ENCODE assay signal across 26 mouse cellular contexts in the genomic region with DNA sequence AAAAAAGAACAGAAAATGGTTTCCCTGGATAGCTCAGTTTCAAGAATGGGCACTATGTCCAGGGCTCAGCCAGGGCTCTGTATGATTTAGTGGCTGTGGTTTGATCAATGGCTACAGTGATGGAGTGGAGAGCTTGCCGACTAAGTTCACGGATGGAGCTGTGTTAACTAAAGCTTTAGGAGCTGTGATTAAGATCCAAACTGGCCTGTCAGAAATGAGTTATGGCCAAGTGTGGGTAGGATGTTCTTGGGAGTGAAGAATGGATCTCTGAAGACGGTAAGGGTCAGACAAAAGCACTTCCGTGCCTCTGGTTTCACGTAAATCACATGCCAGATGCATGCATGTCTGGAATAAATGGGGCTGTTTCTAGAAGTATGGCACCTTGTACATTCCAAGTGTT.
DNase-seq lines count a peak whose midpoint lies in the region; ATAC-seq lines count a peak whose summit lies in the region.
"Had no signal": no experiment of that assay in that cellular context is flagged by ENCODE, and none has a peak within 500 bp of the region (broad histone marks: within the 10 kb centered on the region; RNA-seq: fewer than 3 reads in every experiment).

No protein-coding gene starts in this region.

- peak; percentile 27 for DNase-seq in neural tube, embryonic 10.5 days (ENCODE audit: extremely low spot score, low spot score)
- peak; percentile 46 for DNase-seq in embryo, embryonic 11.5 days (ENCODE audit: low read depth, low spot score)
- DNase-seq in yolk sac, embryonic 10.5 days (ENCODE audit: low spot score): peak; percentile 15
- DNase-seq in spleen, postnatal 14 days (ENCODE audit: low spot score in 2 of 2): no peak
- DNase-seq in testis, postnatal 14 days (ENCODE audit: low spot score): no peak
- DNase-seq: adrenal gland, adult 8-10 months; adrenal gland, postnatal 25 days; cerebellum, adult 11-12 months; cerebellum, adult 9-10 months; cerebellum, postnatal 14 days; gastrocnemius, postnatal 25 days; heart, adult 18-20 months; heart, postnatal 10 days; heart, postnatal 36 days had no signal

- WGBS in neural tube, embryonic 15.5 days: 48% methylated on average over 5 of the region's 5 CpGs

- no peak overlapping the region for H3K9ac ChIP-seq in neural tube, embryonic 15.5 days (replicated peaks)
- H3K9ac ChIP-seq: embryonic facial prominence, embryonic 13.5 days; forebrain, embryonic 12.5 days; forebrain, embryonic 15.5 days; heart, embryonic 12.5 days; heart, embryonic 15.5 days; hindbrain, embryonic 13.5 days had no signal

- H3K4me1 ChIP-seq in neural tube, embryonic 15.5 days: peaks cover 8% of the 10 kb centered on the region
- H3K4me1 ChIP-seq: embryonic facial prominence, embryonic 13.5 days; forebrain, embryonic 12.5 days; hindbrain, embryonic 10.5 days had no signal

- no peak for ATAC-seq in neural tube, embryonic 15.5 days (ENCODE audit: low FRiP score)
- ATAC-seq: activated CD4-positive, CD25-positive, alpha-beta regulatory T cell, adult 4 months; forebrain, embryonic 15.5 days; hindbrain, embryonic 16.5 days had no signal

- no peak overlapping the region for H3K4me2 ChIP-seq in neural tube, embryonic 15.5 days
- H3K4me2 ChIP-seq: embryonic facial prominence, embryonic 13.5 days; forebrain, embryonic 12.5 days; forebrain, embryonic 15.5 days; heart, embryonic 12.5 days; heart, embryonic 15.5 days; hindbrain, embryonic 13.5 days had no signal

- no peak overlapping the region for H3K4me3 ChIP-seq in neural tube, embryonic 15.5 days (replicated peaks)
- H3K4me3 ChIP-seq: embryonic facial prominence, embryonic 10.5 days; embryonic facial prominence, embryonic 13.5 days; erythroblast, embryonic 14.5 days; forebrain, embryonic 12.5 days; forebrain, embryonic 15.5 days; heart, embryonic 12.5 days; heart, embryonic 15.5 days; hindbrain, embryonic 10.5 days; hindbrain, embryonic 13.5 days had no signal

- H3K27ac ChIP-seq in neural tube, embryonic 15.5 days (replicated peaks): no peak overlapping the region
- H3K27ac ChIP-seq: embryonic facial prominence, embryonic 10.5 days; embryonic facial prominence, embryonic 13.5 days; forebrain, embryonic 12.5 days; forebrain, embryonic 15.5 days; heart, embryonic 15.5 days; hindbrain, embryonic 10.5 days; hindbrain, embryonic 13.5 days had no signal

- H3K36me3 ChIP-seq in neural tube, embryonic 15.5 days: no peaks in the 10 kb centered on the region
- H3K36me3 ChIP-seq: embryonic facial prominence, embryonic 10.5 days; embryonic facial prominence, embryonic 13.5 days; forebrain, embryonic 12.5 days; forebrain, embryonic 15.5 days; heart, embryonic 12.5 days; heart, embryonic 15.5 days; hindbrain, embryonic 10.5 days; hindbrain, embryonic 13.5 days had no signal

- H3K9me3 ChIP-seq in neural tube, embryonic 15.5 days (replicated peaks): no peaks in the 10 kb centered on the region
- H3K9me3 ChIP-seq: embryonic facial prominence, embryonic 10.5 days; embryonic facial prominence, embryonic 13.5 days; forebrain, embryonic 12.5 days; forebrain, embryonic 15.5 days; heart, embryonic 12.5 days; heart, embryonic 15.5 days; hindbrain, embryonic 10.5 days; hindbrain, embryonic 13.5 days had no signal

- H3K27me3 ChIP-seq in neural tube, embryonic 15.5 days (replicated peaks): no peaks in the 10 kb centered on the region
- H3K27me3 ChIP-seq: embryonic facial prominence, embryonic 13.5 days; forebrain, embryonic 12.5 days; forebrain, embryonic 15.5 days; heart, embryonic 12.5 days; heart, embryonic 15.5 days; hindbrain, embryonic 13.5 days had no signal

Comparison
In these comparisons a context has a peak if more than half of its experiments do, and no peak if none do; other contexts are left out.
1. DNase-seq: peak in neural tube, embryonic 10.5 days (single experiment), embryo, embryonic 11.5 days (single experiment) and yolk sac, embryonic 10.5 days (single experiment); none in spleen, postnatal 14 days (0 of 2) and testis, postnatal 14 days (single experiment).